Mouse (Mus musculus): ENCODE data around the gene Lrrc7. TPM values are rescaled to one million over a fixed set of nuclear protein-coding genes. Genes with fewer than 3 reads are reported as not detected.
A peak's percentile ranks its signal among the peaks of the same experiment; 100 is the strongest.

The Lrrc7 gene
- total and polyA plus RNA-seq, 2 experiments from 2014 or later: 6.7 to 40.1 TPM

DNA sequence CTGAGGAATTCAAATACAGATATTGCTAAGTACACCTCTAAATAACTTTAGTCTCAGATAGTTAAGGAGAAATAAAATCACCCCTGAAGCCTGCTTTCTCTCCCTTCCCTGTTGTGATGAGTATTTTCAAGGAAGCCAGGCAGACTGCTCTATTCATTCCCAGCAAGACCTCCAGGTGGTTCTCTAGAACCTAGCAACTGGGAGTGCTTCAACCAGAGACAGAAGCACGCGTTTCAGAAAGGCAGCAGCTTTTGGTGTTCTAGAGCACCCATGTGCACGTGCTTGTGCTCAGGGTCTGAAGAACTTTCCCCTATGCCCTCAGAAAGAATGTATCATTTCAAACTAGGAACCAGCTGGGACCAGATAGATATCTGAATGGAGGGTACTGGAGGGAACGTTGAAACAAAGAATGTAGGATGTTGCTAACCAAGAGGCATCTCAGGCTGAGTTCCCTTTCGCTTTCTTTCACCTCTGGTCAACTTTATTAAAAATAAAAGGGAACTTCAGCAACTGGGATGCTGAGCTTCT is 2.8 kb downstream of the Lrrc7 start:
- DNase-seq (no peak), ATAC-seq (no peak)
- Histone ChIP-seq H3K27ac (ENCODE audit: low read depth, low read length) (peak overlapping the region; percentile 99), H3K27me3 (ENCODE audit: insufficient read depth, low read length) (no peaks in the 10 kb centered on the region), H3K9ac (peak overlapping the region; percentile 92), H3K4me3 (ENCODE audit: low read depth, low read length) (peak overlapping the region; percentile 80), H3K36me3 (ENCODE audit: insufficient read depth) (no peaks in the 10 kb centered on the region), H3K4me1 (ENCODE audit: insufficient read depth) (peaks cover 20% of the 10 kb centered on the region; the same call in 1 of the 2 replicates), H3K9me3 (ENCODE audit: low read length) (no peaks in the 10 kb centered on the region), H3K4me2 (ENCODE audit: low read depth) (peak overlapping the region; percentile 56)
- 12% methylated on average over 5 of the region's 5 CpGs for WGBS
- TF ChIP-seq CTCF (IDR thresholded peaks at IDR 0.05; ENCODE audit: low read depth): peak; percentile 29

- DNase-seq: peak; percentile 42
- no peak for ATAC-seq
- no peak for TF ChIP-seq CTCF (IDR thresholded peaks at IDR 0.05; ENCODE audit: low read depth)
- H3K27ac ChIP-seq (ENCODE audit: low read depth, low read length): no peak overlapping the region
- peak overlapping the region; percentile 56 for H3K4me2 ChIP-seq (ENCODE audit: low read depth)
- no peaks in the 10 kb centered on the region for H3K36me3 ChIP-seq (ENCODE audit: insufficient read depth)
- H3K27me3 ChIP-seq (ENCODE audit: insufficient read depth, low read length): no peaks in the 10 kb centered on the region
- H3K4me3 ChIP-seq (ENCODE audit: low read depth, low read length): peak overlapping the region; percentile 80
- H3K9me3 ChIP-seq (ENCODE audit: low read length): no peaks in the 10 kb centered on the region
- H3K9ac ChIP-seq: peak overlapping the region; percentile 92
- peaks cover 20% of the 10 kb centered on the region; the same call in 1 of the 2 replicates for H3K4me1 ChIP-seq (ENCODE audit: insufficient read depth)
Measured at GRCm38 (mm10) chr3:158558631-158559030, 3.4 kb downstream of the Lrrc7 start.

GRCm38 (mm10) chr3:158554280-158554679 is 7.7 kb downstream of the Lrrc7 start:
- ATAC-seq (no peak), DNase-seq (no peak)
- Histone ChIP-seq H3K36me3 (ENCODE audit: insufficient read depth) (no peaks in the 10 kb centered on the region), H3K9ac (no peak overlapping the region), H3K27ac (ENCODE audit: low read depth, low read length) (no peak overlapping the region), H3K9me3 (ENCODE audit: low read length) (no peaks in the 10 kb centered on the region), H3K27me3 (ENCODE audit: insufficient read depth, low read length) (no peaks in the 10 kb centered on the region), H3K4me1 (ENCODE audit: insufficient read depth) (peaks cover 20% of the 10 kb centered on the region; the same call in 1 of the 2 replicates), H3K4me2 (ENCODE audit: low read depth) (no peak overlapping the region), H3K4me3 (ENCODE audit: low read depth, low read length) (no peak overlapping the region)
- no peak for TF ChIP-seq CTCF (IDR thresholded peaks at IDR 0.05; ENCODE audit: low read depth)

DNA sequence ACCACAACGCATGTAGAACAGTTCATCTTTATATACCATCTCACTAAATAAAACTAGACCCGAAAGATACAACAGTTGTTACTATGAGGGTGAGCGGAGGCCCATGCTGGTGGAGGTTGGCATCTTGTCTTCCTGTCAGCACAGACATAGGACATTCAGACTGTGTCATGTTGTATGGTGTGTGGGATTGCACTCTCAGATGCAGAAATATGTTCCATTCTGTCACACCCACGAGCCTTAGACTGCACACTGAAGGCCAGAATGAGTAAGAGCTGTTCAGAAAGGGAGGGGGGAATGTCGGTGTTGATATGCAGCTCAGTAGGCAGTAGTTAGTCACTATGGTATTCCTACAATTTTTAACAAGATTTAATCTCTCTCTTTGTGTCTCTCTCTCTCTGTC is 9.9 kb downstream of the Lrrc7 start:
- no peaks in the 10 kb centered on the region for H3K36me3 ChIP-seq (ENCODE audit: insufficient read depth)
- H3K4me2 ChIP-seq (ENCODE audit: low read depth): no peak overlapping the region
- no peak overlapping the region for H3K9ac ChIP-seq
- H3K4me1 ChIP-seq (ENCODE audit: insufficient read depth): peaks cover 8% of the 10 kb centered on the region; the same call in 1 of the 2 replicates
- H3K4me3 ChIP-seq (ENCODE audit: low read depth, low read length): no peak overlapping the region
- 86% methylated on average over 5 of the region's 5 CpGs for WGBS
- ATAC-seq (peak; percentile 14; the same call in 1 of the 2 replicates), DNase-seq (no peak)
- TF ChIP-seq CTCF (IDR thresholded peaks at IDR 0.05; ENCODE audit: low read depth): no peak
- no peaks in the 10 kb centered on the region for H3K27me3 ChIP-seq (ENCODE audit: insufficient read depth, low read length)
- no peak overlapping the region for H3K27ac ChIP-seq (ENCODE audit: low read depth, low read length)
- H3K9me3 ChIP-seq (ENCODE audit: low read length): no peaks in the 10 kb centered on the region

DNA sequence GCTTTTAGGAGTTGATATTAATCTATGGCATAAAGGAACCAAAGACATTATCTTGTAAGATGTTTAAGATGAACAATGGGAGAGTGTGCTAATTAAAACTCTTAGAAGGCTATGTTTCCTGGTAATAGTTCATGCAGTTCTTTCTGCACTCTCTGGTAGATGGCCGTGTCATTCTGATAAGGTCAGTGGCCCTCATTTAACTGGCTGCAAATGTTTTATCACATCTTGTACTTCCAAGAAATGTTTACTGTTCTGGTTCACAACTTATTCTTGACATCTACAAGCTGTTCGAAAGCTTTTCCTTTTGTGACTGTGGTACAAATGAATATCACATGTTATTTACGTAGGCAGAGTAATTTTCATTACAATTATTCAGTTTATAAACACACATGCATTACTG is 18.5 kb downstream of the Lrrc7 start:
- no peaks in the 10 kb centered on the region for H3K36me3 ChIP-seq (ENCODE audit: insufficient read depth)
- no peak overlapping the region for H3K4me3 ChIP-seq (ENCODE audit: low read depth, low read length)
- H3K9me3 ChIP-seq (ENCODE audit: low read length): no peaks in the 10 kb centered on the region
- no peak for ATAC-seq
- TF ChIP-seq CTCF (IDR thresholded peaks at IDR 0.05; ENCODE audit: low read depth): no peak
- DNase-seq: no peak
- no peaks in the 10 kb centered on the region for H3K27me3 ChIP-seq (ENCODE audit: insufficient read depth, low read length)
- H3K4me2 ChIP-seq (ENCODE audit: low read depth): no peak overlapping the region
- WGBS: 65% methylated on average over 3 of the region's 3 CpGs
- H3K27ac ChIP-seq (ENCODE audit: low read depth, low read length): no peak overlapping the region
- H3K9ac ChIP-seq: no peak overlapping the region
- H3K4me1 ChIP-seq (ENCODE audit: insufficient read depth): no peaks in the 10 kb centered on the region

DNA sequence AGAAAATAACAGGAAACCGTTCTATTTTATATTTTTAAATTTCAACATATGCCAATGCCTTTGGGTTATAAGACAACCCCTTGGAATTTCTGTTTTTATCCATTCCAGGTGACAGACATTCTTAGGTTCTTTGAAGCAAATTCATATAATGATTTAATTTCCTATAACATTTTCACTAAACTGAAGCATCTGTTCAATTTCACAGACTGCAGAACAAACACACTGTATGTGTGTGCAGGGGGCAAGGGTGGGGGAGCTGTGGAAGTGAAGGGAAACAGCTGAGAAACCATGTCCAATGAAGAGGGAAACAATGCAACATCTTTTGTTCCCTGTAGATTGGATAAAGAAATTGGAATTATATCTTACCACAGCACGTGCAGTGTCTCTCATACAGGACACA is 29.2 kb downstream of the Lrrc7 start:
- DNase-seq (no peak), ATAC-seq (no peak)
- H3K9ac ChIP-seq: no peak overlapping the region
- WGBS: 72% methylated on average over 2 of the region's 2 CpGs
- no peak overlapping the region for H3K4me2 ChIP-seq (ENCODE audit: low read depth)
- no peak overlapping the region for H3K27ac ChIP-seq (ENCODE audit: low read depth, low read length)
- no peak for TF ChIP-seq CTCF (IDR thresholded peaks at IDR 0.05; ENCODE audit: low read depth)
- H3K9me3 ChIP-seq (ENCODE audit: low read length): no peaks in the 10 kb centered on the region
- no peaks in the 10 kb centered on the region for H3K27me3 ChIP-seq (ENCODE audit: insufficient read depth, low read length)
- H3K36me3 ChIP-seq (ENCODE audit: insufficient read depth): no peaks in the 10 kb centered on the region
- H3K4me1 ChIP-seq (ENCODE audit: insufficient read depth): no peaks in the 10 kb centered on the region
- H3K4me3 ChIP-seq (ENCODE audit: low read depth, low read length): no peak overlapping the region

- no peak for ATAC-seq
- H3K36me3 ChIP-seq (ENCODE audit: insufficient read depth): peaks cover 4% of the 10 kb centered on the region; the same call in 1 of the 2 replicates
- WGBS: 22% methylated on average over 1 of the region's 1 CpGs
Measured at GRCm38 (mm10) chr3:158528471-158528870, 33.5 kb downstream of the Lrrc7 start.

More at GRCm38 (mm10) chr3:158528471-158528870, 33.5 kb downstream of the Lrrc7 start:
- Histone ChIP-seq H3K9ac (no peak overlapping the region), H3K27me3 (ENCODE audit: insufficient read depth, low read length) (no peaks in the 10 kb centered on the region), H3K4me1 (ENCODE audit: insufficient read depth) (no peaks in the 10 kb centered on the region), H3K27ac (ENCODE audit: low read depth, low read length) (no peak overlapping the region), H3K4me3 (ENCODE audit: low read depth, low read length) (no peak overlapping the region), H3K9me3 (ENCODE audit: low read length) (no peaks in the 10 kb centered on the region), H3K4me2 (ENCODE audit: low read depth) (no peak overlapping the region)
- DNase-seq: no peak
- TF ChIP-seq CTCF (IDR thresholded peaks at IDR 0.05; ENCODE audit: low read depth): no peak
